Mouse (Mus musculus) thymus, postnatal 4 days (tissue): ENCODE data around the gene Nup210l.

ENCODE experiments used
- DNase-seq: peaks from one replicate; pipeline ENCODE4 v3.0.0; 2021

Gene Nup210l

GRCm38 (mm10) chr3:90179566-90179965 lies 75.6 kb downstream of the Nup210l start:
- DNase-seq = no peak

- DNase-seq = no peak
Observed at GRCm38 (mm10) chr3:90183581-90183980, 79.6 kb downstream of the Nup210l start.

- DNase-seq = no peak
Observed at GRCm38 (mm10) chr3:90190859-90191510, 87.1 kb downstream of the Nup210l start.

GRCm38 (mm10) chr3:90194759-90195158 lies 90.8 kb downstream of the Nup210l start:
- DNase-seq = no peak

- no peak for DNase-seq
Observed at GRCm38 (mm10) chr3:90195644-90196043, 91.7 kb downstream of the Nup210l start.

- no peak for DNase-seq
Observed at GRCm38 (mm10) chr3:90197548-90197947, 93.6 kb downstream of the Nup210l start.

GRCm38 (mm10) chr3:90202884-90203283 lies 99.0 kb downstream of the Nup210l start:
- no peak for DNase-seq

- DNase-seq = no peak
Observed at GRCm38 (mm10) chr3:90203619-90204018, 99.7 kb downstream of the Nup210l start.

GRCm38 (mm10) chr3:90204582-90204981 lies 100.7 kb downstream of the Nup210l start:
- no peak for DNase-seq

- DNase-seq = no peak
Observed at GRCm38 (mm10) chr3:90208662-90209061, 104.7 kb downstream of the Nup210l start.

- no peak for DNase-seq
Observed at GRCm38 (mm10) chr3:90209908-90210566, 106.1 kb downstream of the Nup210l start.

GRCm38 (mm10) chr3:90211475-90212398 lies 107.8 kb downstream of the Nup210l start:
- DNase-seq = no peak

GRCm38 (mm10) chr3:90212723-90213122 lies 108.8 kb downstream of the Nup210l start:
- DNase-seq = no peak

- DNase-seq = peak; percentile 81
Observed at GRCm38 (mm10) chr3:90213377-90213866, 109.5 kb downstream of the Nup210l start, which contains the start of the genes Rps27 and Rab13. Gene Rps27 (minus strand): TSS chr3:90213651. Gene Rab13 (plus strand): TSS chr3:90213695.

- DNase-seq = no peak
Observed at GRCm38 (mm10) chr3:90213956-90214684, 110.2 kb downstream of the Nup210l start.

GRCm38 (mm10) chr3:90215825-90216380 lies 112.0 kb downstream of the Nup210l start:
- no peak for DNase-seq

GRCm38 (mm10) chr3:90220088-90220487 lies 116.2 kb downstream of the Nup210l start:
- DNase-seq = peak; percentile 66

- peak; percentile 36 for DNase-seq
Observed at GRCm38 (mm10) chr3:90220531-90220951, 116.6 kb downstream of the Nup210l start.

GRCm38 (mm10) chr3:90221123-90221522 lies 117.2 kb downstream of the Nup210l start:
- DNase-seq = no peak

- DNase-seq = no peak
Observed at GRCm38 (mm10) chr3:90222455-90222854, 118.5 kb downstream of the Nup210l start.

GRCm38 (mm10) chr3:90222941-90223340 lies 119.0 kb downstream of the Nup210l start:
- no peak for DNase-seq

- no peak for DNase-seq
Observed at GRCm38 (mm10) chr3:90224331-90224730, 120.4 kb downstream of the Nup210l start.
